Mouse (Mus musculus) frontal cortex, adult (tissue): Measurements from ENCODE around the gene Asic2.

ENCODE experiments used
- ATAC-seq: cut with Nextera tagmentation; 2 replicates; pipeline ENCODE4 v1.9.2; 2017; ENCODE audit warnings: mild to moderate bottlenecking, moderate library complexity, mixed read lengths; ENCODE audit not compliant: low TSS enrichment

Asic2 gene

DNA sequence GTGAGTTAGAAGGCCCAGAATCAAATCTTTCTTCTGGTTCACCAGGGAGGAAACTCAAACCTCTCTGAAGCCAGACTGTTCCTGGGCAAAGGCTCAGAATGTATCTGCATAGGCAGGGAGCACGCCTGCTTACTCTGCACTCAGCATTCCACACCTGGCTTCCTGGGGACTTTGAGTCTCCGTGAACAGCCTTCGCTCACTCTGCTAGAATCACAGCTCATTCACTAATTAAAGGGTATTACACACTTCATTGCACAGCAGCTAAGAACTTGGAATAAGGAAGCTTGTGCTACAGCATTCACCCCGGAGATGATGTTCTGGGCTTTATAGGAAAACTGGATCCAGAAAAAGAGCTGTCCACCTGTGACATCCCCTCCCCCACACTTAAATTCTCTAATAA lies 3.7 kb downstream of the Asic2 start:
- ATAC-seq: no peak

GRCm38 (mm10) chr11:81954398-81954797 lies 13.9 kb downstream of the Asic2 start:
- ATAC-seq: no peak

- no peak for ATAC-seq
These were observed 20.2 kb downstream of the Asic2 start for GRCm38 (mm10) chr11:81948021-81948420.

DNA sequence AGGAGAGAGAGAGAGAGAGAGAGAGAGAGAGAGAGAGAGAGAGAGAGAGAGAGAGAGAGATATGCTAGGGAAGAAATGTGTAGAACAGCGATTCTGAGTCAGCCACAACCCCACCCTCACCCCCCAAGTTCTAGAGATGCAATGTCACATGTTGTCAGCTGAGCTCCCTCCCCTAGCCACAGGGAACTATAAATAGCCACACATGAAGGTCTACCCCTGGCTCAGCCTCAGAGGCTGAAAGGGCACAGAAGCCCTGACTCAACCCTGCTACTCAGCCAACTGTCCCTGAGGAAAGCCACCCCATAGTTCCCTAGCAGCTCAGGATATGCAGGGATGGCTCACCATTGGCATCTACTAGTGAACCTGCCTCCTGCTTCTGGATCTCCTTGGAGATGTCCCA lies 26.1 kb downstream of the Asic2 start:
- no peak for ATAC-seq

DNA sequence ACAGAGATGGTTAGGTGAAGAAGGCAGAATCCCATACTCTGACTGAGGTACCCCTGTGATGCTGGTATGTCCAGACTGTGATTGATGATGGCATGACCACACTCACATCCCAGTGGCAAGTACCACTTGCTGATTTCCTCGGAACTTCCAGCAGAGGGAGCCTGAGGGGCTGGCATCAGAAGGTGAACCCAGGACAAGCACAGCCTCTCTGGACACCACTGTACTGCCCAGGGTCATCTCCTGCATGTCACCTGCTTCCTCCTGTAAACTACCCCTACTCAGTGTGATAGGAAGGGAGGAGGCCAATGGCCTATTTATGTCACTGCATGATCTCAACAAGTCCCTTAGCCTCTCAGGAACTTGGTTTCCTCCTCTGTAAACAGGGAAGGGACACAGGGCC lies 27.3 kb downstream of the Asic2 start:
- ATAC-seq: peak; percentile 76; the same call in 1 of the 2 replicates

DNA sequence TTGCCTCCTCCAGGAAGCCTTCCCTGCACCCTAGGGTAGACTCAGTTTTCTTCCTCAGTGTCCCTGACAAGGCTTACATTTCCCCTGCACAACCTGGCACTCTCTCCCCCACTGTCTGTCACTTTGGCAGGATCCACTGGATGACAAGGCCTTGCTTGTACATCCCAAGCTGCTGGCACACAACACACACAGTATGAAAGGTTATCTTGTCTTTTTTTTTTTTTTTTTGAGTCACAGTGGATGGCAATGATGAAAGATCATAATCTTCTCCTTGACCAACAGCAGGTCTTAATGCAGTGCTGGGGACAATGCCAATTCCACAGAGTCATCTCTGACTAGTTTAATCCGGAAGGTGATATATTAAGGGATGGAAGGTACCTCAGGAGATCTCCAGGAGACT lies 30.7 kb downstream of the Asic2 start:
- no peak for ATAC-seq

GRCm38 (mm10) chr11:81926393-81926792 lies 41.9 kb downstream of the Asic2 start:
- no peak for ATAC-seq

- ATAC-seq: no peak
These were observed 44.6 kb downstream of the Asic2 start for GRCm38 (mm10) chr11:81923626-81924025.

- ATAC-seq: no peak
These were observed 45.2 kb downstream of the Asic2 start for GRCm38 (mm10) chr11:81923096-81923495.

DNA sequence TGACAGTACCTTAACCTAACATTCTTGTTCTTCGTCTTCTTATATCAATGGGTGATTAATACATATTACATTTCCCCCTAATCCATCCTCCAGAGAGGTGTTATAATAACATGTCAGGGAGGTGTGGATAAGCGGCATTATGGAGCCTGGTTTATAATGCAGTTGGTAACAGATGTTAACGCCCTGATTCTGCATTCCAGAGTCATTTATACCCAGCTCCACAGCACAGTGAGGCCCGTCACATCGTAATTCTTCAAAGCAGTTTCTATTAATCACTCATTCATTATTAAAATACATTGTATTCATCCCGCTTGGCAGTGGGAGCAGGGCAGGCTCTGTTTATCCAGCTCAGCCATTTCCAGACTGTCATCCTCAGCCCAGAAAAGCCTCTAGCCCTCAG lies 52.8 kb downstream of the Asic2 start:
- ATAC-seq: no peak

DNA sequence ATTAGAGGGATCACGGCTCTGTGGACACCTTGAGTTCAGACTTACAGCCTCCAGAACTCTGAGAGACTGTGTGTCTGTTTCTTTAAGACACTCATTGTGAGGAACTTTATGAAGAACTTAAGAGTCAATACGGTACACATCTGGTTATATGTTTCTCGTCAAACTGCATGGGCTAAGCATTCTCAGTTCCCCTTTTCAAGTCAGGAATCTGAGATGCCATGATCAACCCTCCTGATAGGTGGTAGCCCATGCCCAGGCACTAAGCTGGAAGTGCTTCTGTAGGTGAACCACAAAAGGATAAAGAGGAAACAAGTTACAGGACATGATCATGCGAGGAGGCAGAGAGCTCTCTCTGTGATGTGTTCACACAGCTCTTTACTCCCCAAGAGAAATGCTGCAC lies 55.2 kb downstream of the Asic2 start:
- ATAC-seq: no peak

- ATAC-seq: no peak
These were observed 58.8 kb downstream of the Asic2 start for GRCm38 (mm10) chr11:81909397-81909894.

DNA sequence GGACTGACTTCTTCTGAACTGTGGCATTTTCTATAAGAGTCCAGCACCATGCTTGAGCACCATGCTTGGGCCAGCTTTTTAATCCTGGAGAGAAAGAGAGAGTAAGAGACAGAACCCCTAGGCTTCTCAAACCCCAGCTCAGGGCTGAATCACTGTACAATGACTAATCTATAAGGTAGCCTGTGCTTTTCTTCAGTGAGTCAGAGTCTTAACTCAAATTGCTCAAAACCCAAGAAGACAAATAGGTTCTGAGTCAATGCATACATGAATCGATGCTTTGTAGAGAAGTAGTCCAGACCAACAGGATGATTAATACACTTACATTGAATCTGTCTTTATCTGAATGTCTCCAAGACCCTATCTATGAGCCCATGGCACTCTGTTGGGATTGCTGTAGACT lies 59.5 kb downstream of the Asic2 start:
- no peak for ATAC-seq

DNA sequence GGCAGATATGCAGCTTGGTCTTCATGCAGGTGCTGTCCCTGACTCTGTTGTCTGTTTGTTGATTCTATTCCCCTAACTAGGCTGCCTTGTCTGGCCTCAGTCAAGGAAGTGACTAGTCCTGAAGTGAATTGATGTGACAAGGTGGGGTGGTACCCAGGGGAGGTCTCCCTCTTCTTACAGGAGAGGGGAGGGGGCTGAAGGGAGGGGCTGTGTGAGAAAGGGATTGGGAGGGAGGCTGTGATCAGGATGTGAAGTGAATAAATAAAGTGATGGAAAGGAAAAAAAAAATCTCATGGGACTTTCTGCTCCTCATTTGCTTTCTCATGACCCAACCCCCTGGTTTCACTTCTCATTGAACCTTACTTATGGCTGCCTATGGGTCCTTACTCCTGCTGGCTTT lies 65.9 kb downstream of the Asic2 start:
- ATAC-seq: no peak

DNA sequence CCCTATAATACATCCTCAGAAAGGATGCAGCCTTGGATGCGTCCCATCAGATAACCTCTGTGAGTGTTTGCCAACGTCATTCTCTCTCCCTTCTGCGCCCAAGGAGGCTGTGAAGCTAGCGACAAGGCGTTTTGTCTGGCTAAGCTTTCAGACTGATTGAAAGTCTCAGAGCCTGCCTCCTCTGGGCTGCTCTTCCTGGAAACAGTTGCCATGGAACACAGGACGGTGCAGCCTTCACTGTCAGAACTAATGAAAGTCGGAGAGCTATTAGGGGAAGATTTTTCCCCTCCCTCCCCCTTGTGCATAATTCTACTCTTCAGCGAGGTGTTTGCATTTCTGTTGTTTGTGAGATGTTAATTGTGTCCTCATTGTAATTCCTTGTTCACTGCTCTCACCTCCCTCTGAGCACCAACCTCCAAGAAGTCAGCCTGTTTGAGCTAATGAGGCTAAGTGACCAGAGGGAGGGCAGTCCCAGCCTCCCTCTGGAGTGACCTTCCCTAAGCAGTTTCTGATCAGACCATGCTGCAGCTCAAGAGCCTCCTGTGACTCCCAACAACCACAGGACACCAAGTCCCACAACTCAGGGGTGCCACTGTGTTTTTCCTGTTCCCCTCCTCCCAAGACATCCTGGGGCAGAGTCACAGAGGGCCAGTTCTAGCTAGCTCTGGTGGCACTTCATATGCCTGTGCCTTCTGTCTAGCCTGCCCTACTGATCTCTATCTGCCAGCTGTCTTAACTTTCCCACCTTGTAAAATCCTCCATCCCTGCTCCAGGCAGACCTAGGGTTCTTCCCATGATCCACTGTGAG lies 70.5 kb downstream of the Asic2 start:
- ATAC-seq: peak; percentile 85

GRCm38 (mm10) chr11:81896511-81896910 lies 71.7 kb downstream of the Asic2 start:
- ATAC-seq: no peak

DNA sequence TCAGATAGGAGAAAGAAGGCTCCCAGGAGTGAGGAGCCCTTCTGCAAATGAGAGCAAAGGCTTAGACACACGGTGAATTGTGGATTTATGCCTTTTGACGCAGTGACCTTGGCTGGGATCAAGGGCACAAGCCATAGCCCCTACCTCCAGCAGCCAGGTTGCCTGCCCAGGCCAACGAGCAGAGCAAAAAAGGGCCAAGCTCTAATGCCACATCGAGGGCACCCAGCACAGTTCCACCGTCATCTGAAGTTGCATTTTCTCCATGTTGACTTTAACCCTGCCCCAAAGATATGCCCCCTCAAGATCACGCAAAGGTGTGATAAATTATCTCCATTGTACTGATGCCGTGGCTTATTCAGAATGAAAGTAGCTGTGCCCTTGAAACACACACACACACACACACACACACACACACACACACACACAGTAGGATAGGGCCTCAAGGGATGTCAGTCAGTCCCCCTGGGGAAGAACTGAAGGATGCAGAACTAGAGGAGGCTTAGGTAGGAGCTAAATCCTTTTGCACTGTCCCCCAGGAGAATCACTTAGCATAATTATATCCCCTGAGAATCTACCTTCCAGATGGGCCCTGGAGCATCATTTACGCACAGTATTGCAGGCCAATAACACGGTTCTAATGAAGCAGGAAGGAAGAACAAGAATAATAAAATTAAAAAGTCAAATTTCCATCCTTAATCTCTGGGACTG lies 96.6 kb downstream of the Asic2 start:
- no peak for ATAC-seq

DNA sequence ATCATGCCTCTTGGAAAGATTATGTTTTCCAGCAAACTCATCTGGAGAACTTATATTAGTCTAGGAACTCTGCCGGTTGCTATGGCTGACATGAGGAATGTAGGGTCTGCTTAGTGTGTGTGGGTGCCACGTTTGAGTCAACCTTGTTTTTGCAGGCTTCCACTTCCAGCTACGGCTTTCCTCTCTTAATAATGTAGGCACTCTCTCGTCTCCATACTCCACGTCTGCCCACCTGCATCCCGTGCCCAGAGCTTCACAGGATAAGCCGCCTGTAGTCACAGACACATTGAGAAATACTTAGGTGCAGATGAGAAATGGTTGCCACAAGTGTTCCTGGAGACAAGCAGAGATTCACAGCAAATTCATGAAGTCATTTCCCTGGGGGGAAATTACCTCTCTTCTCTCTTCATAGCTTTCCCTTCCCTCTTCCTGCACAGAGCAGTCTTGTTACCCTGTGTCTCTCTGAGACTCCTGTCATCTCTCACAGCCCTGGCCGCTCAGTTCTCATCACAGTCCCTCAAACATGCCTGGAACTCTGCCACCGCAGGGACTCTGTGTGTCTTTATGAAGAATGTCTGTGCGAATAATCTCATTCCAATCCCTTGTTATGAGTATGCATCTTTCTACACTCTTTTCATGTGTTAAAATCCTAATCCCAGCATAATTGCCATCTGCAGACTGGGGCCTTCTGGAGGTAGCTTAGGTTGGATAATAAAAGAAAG lies 102.4 kb downstream of the Asic2 start:
- peak; percentile 57 for ATAC-seq

DNA sequence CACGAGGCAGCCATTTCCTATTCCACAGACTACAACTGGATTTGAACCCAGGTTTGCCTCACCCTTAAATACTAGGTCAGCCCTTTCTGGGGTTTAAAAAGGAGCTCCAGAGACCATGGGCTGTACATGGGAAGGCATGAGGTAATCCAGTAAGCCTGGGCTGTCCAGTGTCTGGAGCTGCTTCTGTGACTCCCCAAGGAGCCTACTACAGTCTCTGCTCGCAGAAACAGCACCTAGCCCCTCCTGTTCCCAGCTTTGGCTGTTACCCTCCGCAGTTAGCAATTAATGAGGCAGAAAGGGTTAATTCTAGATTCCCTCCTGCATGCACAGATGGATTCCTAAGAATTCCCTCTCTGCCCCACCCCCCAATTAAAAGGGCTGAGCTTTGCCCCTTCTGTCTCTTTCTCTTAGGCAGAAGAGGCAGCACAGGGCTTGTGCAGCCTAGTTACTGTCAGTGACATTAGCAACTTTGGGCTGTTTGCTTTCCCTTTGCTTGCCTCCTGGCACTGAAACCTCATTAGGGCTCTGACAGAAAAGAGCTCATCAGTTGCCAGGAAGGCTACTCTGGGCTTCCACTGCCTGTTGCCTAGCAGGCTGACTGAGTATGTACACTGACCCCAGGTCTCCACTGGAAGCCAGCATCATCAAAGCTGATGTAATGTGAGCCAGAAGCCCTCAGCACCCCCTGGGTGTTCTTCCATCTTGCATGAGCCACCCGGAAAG lies 107.8 kb downstream of the Asic2 start, which contains the start of gene 5530401A14Rik:
5530401A14Rik (plus strand) TSS at position 424 of the 723 bp plus-strand sequence.
- ATAC-seq: peak; percentile 20; the same call in 1 of the 2 replicates

DNA sequence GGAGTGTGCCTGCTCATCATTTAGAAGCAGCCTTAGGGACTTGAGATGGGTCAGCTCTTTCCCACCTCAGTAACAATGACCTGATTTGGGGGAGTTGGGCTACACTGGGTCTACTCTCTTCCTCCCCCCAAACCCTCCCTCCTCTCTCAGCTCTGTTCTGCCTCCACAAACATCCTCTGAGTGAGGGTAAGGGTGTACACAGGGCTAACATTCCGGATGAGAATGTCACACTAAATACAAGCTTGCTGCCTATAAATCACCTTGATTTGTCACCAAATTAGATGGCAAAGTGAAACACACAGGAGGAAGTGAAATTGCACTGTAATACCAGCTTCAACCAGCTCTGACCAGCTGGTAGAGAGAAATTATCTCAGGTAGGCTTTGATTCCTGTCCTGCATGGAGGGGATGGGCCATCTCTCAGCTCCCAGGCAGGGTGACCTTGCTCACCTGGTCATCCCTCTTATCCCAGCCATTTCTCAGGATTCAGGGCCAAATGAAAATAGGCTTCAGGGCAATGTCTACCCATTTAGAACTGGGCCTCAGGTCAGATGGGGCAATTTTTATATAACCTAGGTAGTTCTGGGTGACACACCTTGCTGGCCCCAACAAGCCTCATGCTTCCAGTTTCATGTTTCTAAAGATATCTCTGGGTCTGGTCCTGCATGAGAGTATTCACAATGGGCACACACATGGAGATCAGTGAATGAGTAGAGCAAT lies 120.3 kb downstream of the Asic2 start:
- no peak for ATAC-seq

- no peak for ATAC-seq
These were observed 122.6 kb downstream of the Asic2 start for GRCm38 (mm10) chr11:81845686-81846036.
